9 mouse cellular contexts compared by ENCODE assay signal in genomic region chr15:80098809-80099208, GRCm38 (mm10). TPM values are rescaled to one million over a fixed set of nuclear protein-coding genes. Genes with fewer than 3 reads are reported as not detected.
DNase-seq lines count a peak whose midpoint lies in the region; ATAC-seq and TF ChIP-seq lines count a peak whose summit lies in the region.
"Had no signal": no experiment of that assay in that cellular context is flagged by ENCODE, and none has a peak within 500 bp of the region (broad histone marks: within the 10 kb centered on the region; RNA-seq: fewer than 3 reads in every experiment).

No protein-coding gene starts in this region.

- no peaks in the 10 kb centered on the region for H3K9me3 ChIP-seq in heart, embryonic 13.5 days
- no peaks in the 10 kb centered on the region for H3K9me3 ChIP-seq in stomach, embryonic 15.5 days
- H3K9me3 ChIP-seq in stomach, postnatal 0 days (ENCODE audit: control insufficient read depth, low read length) = no peaks in the 10 kb centered on the region
- no peaks in the 10 kb centered on the region for H3K9me3 ChIP-seq in erythroblast, embryonic 14.5 days (ENCODE audit: control insufficient read depth, low read length)
- H3K9me3 ChIP-seq: hindbrain, embryonic 15.5 days had no signal

- peaks cover 34% of the 10 kb centered on the region for H3K4me1 ChIP-seq in heart, embryonic 13.5 days
- H3K4me1 ChIP-seq in heart, adult 2 months (ENCODE audit: control insufficient read depth, insufficient read depth, low read length) = peaks cover 6% of the 10 kb centered on the region
- H3K4me1 ChIP-seq in stomach, embryonic 15.5 days = peaks cover 26% of the 10 kb centered on the region
- peaks cover 11% of the 10 kb centered on the region; the same call in 1 of the 2 replicates for H3K4me1 ChIP-seq in stomach, postnatal 0 days (replicated peaks; ENCODE audit: control insufficient read depth, insufficient read depth)
- peaks cover 80% of the 10 kb centered on the region for H3K4me1 ChIP-seq in erythroblast, embryonic 14.5 days (ENCODE audit: control insufficient read depth)

- no peak for ATAC-seq in heart, embryonic 13.5 days (ENCODE audit: extremely low read depth, insufficient number of reproducible peaks, low FRiP score, low TSS enrichment)
- no peak for ATAC-seq in stomach, embryonic 15.5 days (ENCODE audit: insufficient read depth, low FRiP score, low read depth)
- ATAC-seq in stomach, postnatal 0 days (ENCODE audit: low FRiP score, low TSS enrichment) = no peak

- H3K4me3 ChIP-seq in heart, embryonic 13.5 days = no peak overlapping the region
- H3K4me3 ChIP-seq in heart, adult 2 months = no peak overlapping the region
- H3K4me3 ChIP-seq in stomach, embryonic 15.5 days (replicated peaks) = no peak overlapping the region
- no peak overlapping the region for H3K4me3 ChIP-seq in stomach, postnatal 0 days (ENCODE audit: low read depth, low read length)
- peak overlapping the region; percentile 62 for H3K4me3 ChIP-seq in erythroblast, embryonic 14.5 days (replicated peaks)
- H3K4me3 ChIP-seq: hindbrain, embryonic 15.5 days had no signal

- H3K36me3 ChIP-seq in heart, embryonic 13.5 days = no peaks in the 10 kb centered on the region
- H3K36me3 ChIP-seq in heart, adult 2 months (ENCODE audit: control insufficient read depth, insufficient read depth, low read length) = no peaks in the 10 kb centered on the region
- no peaks in the 10 kb centered on the region for H3K36me3 ChIP-seq in stomach, embryonic 15.5 days
- H3K36me3 ChIP-seq in stomach, postnatal 0 days (ENCODE audit: control insufficient read depth, insufficient read depth, low read length) = no peaks in the 10 kb centered on the region
- H3K36me3 ChIP-seq in erythroblast, embryonic 14.5 days (ENCODE audit: control insufficient read depth) = no peaks in the 10 kb centered on the region; the same call in 1 of the 2 replicates
- H3K36me3 ChIP-seq: hindbrain, embryonic 15.5 days had no signal

- H3K27me3 ChIP-seq in heart, embryonic 13.5 days (replicated peaks) = peaks cover 58% of the 10 kb centered on the region
- no peaks in the 10 kb centered on the region for H3K27me3 ChIP-seq in heart, adult 2 months (ENCODE audit: control insufficient read depth, insufficient read depth, low read length)
- H3K27me3 ChIP-seq in stomach, embryonic 15.5 days (replicated peaks) = no peaks in the 10 kb centered on the region
- no peaks in the 10 kb centered on the region for H3K27me3 ChIP-seq in stomach, postnatal 0 days (ENCODE audit: control insufficient read depth, insufficient read depth, low read length)
- H3K27me3 ChIP-seq in erythroblast, embryonic 14.5 days (ENCODE audit: control insufficient read depth) = no peaks in the 10 kb centered on the region
- H3K27me3 ChIP-seq: hindbrain, embryonic 15.5 days had no signal

- TF ChIP-seq EP300 in heart, adult 2 months (IDR thresholded peaks at IDR 0.05; ENCODE audit: insufficient read depth, low read depth, low read length) = no peak
- TF ChIP-seq EP300 in stomach, postnatal 0 days (optimal IDR thresholded peaks at IDR 0.05) = no peak

- intact Hi-C loops in heart, adult 2 months (cut with DNase I) = no loop called here

- no peak overlapping the region for H3K4me2 ChIP-seq in heart, embryonic 13.5 days
- 0 out of 2 replicates have a peak overlapping the region, but pooled peaks have one; percentile 4 for H3K4me2 ChIP-seq in stomach, embryonic 15.5 days
- H3K4me2 ChIP-seq in stomach, postnatal 0 days (replicated peaks; ENCODE audit: low read depth) = no peak overlapping the region
- H3K4me2 ChIP-seq: hindbrain, embryonic 15.5 days had no signal

- WGBS in heart, embryonic 13.5 days = 24% methylated on average over 9 of the region's 9 CpGs
- 24% methylated on average over 9 of the region's 9 CpGs for WGBS in heart, adult 2 months
- 42% methylated on average over 9 of the region's 9 CpGs for WGBS in stomach, embryonic 15.5 days
- WGBS in stomach, postnatal 0 days = 43% methylated on average over 9 of the region's 9 CpGs

- peak overlapping the region; percentile 38; the same call in 1 of the 2 replicates for H3K9ac ChIP-seq in heart, embryonic 13.5 days
- no peak overlapping the region for H3K9ac ChIP-seq in heart, adult 2 months (ENCODE audit: low read depth, low read length)
- no peak overlapping the region for H3K9ac ChIP-seq in stomach, embryonic 15.5 days
- no peak overlapping the region for H3K9ac ChIP-seq in stomach, postnatal 0 days (ENCODE audit: low read length)
- H3K9ac ChIP-seq: hindbrain, embryonic 15.5 days had no signal

- no peak overlapping the region for H3K27ac ChIP-seq in heart, embryonic 13.5 days (replicated peaks)
- H3K27ac ChIP-seq in heart, adult 2 months = no peak overlapping the region
- no peak overlapping the region for H3K27ac ChIP-seq in stomach, embryonic 15.5 days
- H3K27ac ChIP-seq in stomach, postnatal 0 days (replicated peaks) = no peak overlapping the region
- H3K27ac ChIP-seq: hindbrain, embryonic 15.5 days had no signal

- TF ChIP-seq POLR2A in heart, adult 2 months (IDR thresholded peaks at IDR 0.05; ENCODE audit: insufficient read depth, low read depth, low read length) = no peak

- no peak for TF ChIP-seq CTCF in heart, adult 2 months (IDR thresholded peaks at IDR 0.05)
- no peak for TF ChIP-seq CTCF in stomach, postnatal 0 days (IDR thresholded peaks at IDR 0.05; ENCODE audit: low read depth)

- no peak for DNase-seq in heart, adult 2 months
- DNase-seq in stomach, postnatal 0 days (ENCODE audit: low spot score) = no peak
- DNase-seq in spleen, adult 18-20 months = no peak
- no peak for DNase-seq in T-cell, adult 2 months (ENCODE audit: low spot score)
- no peak for DNase-seq in gastrocnemius, adult 18-20 months (ENCODE audit: low spot score)

- H3K79me2 ChIP-seq in heart, adult 2 months (replicated peaks; ENCODE audit: control insufficient read depth, insufficient read depth, low read length) = no peaks in the 10 kb centered on the region

RNA-seq across cellular contexts. Expression of gene Rpl3, which starts 7.1 kb away (rescaled TPM):
- polyA plus RNA-seq in heart, embryonic 13.5 days (2015; fragmentation: Nextera tagmentation; extraction: Ambion mirVana) = 603 and 677 TPM in 2 replicates
- 100 to 1,000 TPM; 137 to 150 TPM for total RNA-seq in heart, adult 2 months (2021)
- polyA plus RNA-seq in heart, adult 2 months (2012; rRNA removed) = 201 and 230 TPM in 2 replicates
- 883 and 1,069 TPM in 2 replicates for polyA plus RNA-seq in stomach, embryonic 15.5 days (2015; fragmentation: Nextera tagmentation; extraction: Ambion mirVana)
- 706 and 736 TPM in 2 replicates for polyA plus RNA-seq in stomach, postnatal 0 days (2015; fragmentation: Nextera tagmentation; extraction: Ambion mirVana)
- polyA plus RNA-seq in erythroblast, embryonic 14.5 days (2012) = 12.0 and 25.2 TPM in 2 replicates
- 10 to 100 TPM; 37.2 to 48.3 TPM for total RNA-seq in gastrocnemius, adult 18-20 months (2021)

RNA-seq across cellular contexts. Expression of gene Syngr1, which starts 7.7 kb away (rescaled TPM):
- 27.3 and 30.7 TPM in 2 replicates for polyA plus RNA-seq in heart, embryonic 13.5 days (2015; fragmentation: Nextera tagmentation; extraction: Ambion mirVana)
- 10 to 100 TPM; 69.6 to 95.0 TPM for total RNA-seq in heart, adult 2 months (2021)
- polyA plus RNA-seq in heart, adult 2 months (2012; rRNA removed) = 247 and 250 TPM in 2 replicates
- 32.8 and 34.7 TPM in 2 replicates for polyA plus RNA-seq in stomach, embryonic 15.5 days (2015; fragmentation: Nextera tagmentation; extraction: Ambion mirVana)
- 53.7 TPM in 2 replicates for polyA plus RNA-seq in stomach, postnatal 0 days (2015; fragmentation: Nextera tagmentation; extraction: Ambion mirVana)
- 0.41 and 1.5 TPM in 2 replicates for polyA plus RNA-seq in erythroblast, embryonic 14.5 days (2012)
- total RNA-seq in gastrocnemius, adult 18-20 months (2021) = 10 to 100 TPM; 54.8 to 60.6 TPM

RNA-seq across cellular contexts. Expression of gene Tab1, which starts 34.1 kb away (rescaled TPM):
- 29.4 and 31.1 TPM in 2 replicates for polyA plus RNA-seq in heart, embryonic 13.5 days (2015; fragmentation: Nextera tagmentation; extraction: Ambion mirVana)
- 10 to 100 TPM; 17.8 to 24.5 TPM for total RNA-seq in heart, adult 2 months (2021)
- polyA plus RNA-seq in heart, adult 2 months (2012; rRNA removed) = 24.1 and 29.3 TPM in 2 replicates
- 29.5 and 33.2 TPM in 2 replicates for polyA plus RNA-seq in stomach, embryonic 15.5 days (2015; fragmentation: Nextera tagmentation; extraction: Ambion mirVana)
- polyA plus RNA-seq in stomach, postnatal 0 days (2015; fragmentation: Nextera tagmentation; extraction: Ambion mirVana) = 16.3 and 16.5 TPM in 2 replicates
- polyA plus RNA-seq in erythroblast, embryonic 14.5 days (2012) = 2.2 and 3.3 TPM in 2 replicates
- total RNA-seq in gastrocnemius, adult 18-20 months (2021) = 10 to 100 TPM; 11.0 to 12.5 TPM

Comparison
In these comparisons a context has a peak if more than half of its experiments do, and no peak if none do; other contexts are left out.
1. RNA of gene Syngr1, which starts 7.7 kb away (polyA plus RNA-seq): 247 to 250 TPM in heart, adult 2 months, 53.7 TPM in stomach, postnatal 0 days, 32.8 to 34.7 TPM in stomach, embryonic 15.5 days and 27.3 to 30.7 TPM in heart, embryonic 13.5 days; 0.41 to 1.5 TPM in erythroblast, embryonic 14.5 days; every median in the first group is over 10 times any median in the second.